Mouse (Mus musculus) testis, postnatal 14 days (tissue): ENCODE measurements at regions not wholly inside any gene's neighbourhood (a gene's known extent, or its start where the extent isn't known, plus 50 kb on each side); places are given as distances from the start of the nearest gene placed in this dataset.

Experiments used
- DNase-seq: peaks from one replicate; pipeline ENCODE4 v3.0.0; 2021; ENCODE audit warnings: low spot score

- no peak for DNase-seq
These were observed 202.8 kb downstream of the Gadd45g start for GRCm38 (mm10) chr13:52049249-52049648.

GRCm38 (mm10) chr13:52055741-52056140 lies 209.3 kb downstream of the Gadd45g start:
- no peak for DNase-seq

DNA sequence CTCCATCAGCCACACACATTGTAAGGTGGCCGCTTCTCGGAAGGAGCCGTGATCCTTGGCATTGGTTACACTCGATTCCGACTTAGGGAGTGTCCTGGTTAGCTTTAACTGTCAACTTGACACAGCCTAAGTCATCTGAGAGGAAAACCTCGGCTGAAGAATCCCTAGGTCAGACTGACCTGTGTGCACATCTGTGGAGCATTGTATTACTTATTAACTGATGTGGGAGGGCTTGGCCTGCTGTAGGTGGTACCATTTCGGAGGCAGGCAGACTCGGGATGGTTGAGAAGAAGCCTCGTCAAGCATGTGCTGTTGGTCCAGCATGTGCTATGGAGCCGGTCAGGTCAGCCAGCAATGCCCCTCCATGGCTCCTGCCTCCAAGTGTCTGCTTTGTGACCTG lies 211.0 kb downstream of the Gadd45g start:
- DNase-seq = no peak

GRCm38 (mm10) chr13:52059756-52060417 lies 213.4 kb downstream of the Gadd45g start:
- no peak for DNase-seq

DNA sequence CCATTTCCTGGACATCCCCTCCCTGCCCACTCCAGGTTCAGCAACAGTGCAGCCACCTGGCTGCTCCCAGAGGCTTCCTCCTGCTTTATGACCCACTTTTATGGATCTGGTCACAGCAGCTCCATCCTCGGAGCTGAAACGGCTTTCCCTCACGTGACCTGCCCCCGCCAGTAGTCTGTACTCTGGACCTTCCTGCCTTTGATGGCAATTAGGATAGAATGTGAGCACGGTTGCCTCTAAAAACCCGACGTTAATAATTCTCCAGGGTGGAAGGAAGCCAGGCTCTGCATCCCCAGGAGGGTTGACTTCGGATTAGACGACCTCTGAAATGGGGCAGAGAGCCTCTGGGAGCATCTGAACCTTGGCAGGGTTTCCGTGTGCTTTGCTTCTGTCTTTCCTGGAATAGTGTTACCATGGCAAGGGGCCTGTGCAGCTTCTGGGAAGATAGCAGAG lies 214.0 kb downstream of the Gadd45g start:
- peak; percentile 19 for DNase-seq

GRCm38 (mm10) chr13:52061454-52061853 lies 215.0 kb downstream of the Gadd45g start:
- DNase-seq = no peak

DNA sequence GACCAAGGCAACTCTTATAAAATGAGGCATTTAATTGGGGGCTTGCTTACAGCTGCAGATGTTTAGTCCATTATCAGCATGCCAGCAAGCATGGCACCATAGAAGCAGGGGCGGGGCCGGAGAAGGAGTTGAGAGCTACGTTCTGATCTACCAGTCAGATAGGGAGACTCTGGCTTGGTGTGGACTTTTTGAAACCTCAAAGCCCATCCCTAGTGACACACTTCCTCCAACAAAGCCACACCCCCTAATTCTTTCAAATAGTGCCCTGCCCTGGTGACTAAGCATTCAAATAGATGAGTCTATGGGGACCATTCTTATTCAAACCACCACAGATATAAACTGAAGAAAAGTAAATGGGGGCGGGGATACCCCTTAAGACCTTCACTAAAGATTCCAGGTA lies 215.4 kb downstream of the Gadd45g start:
- DNase-seq = no peak

DNA sequence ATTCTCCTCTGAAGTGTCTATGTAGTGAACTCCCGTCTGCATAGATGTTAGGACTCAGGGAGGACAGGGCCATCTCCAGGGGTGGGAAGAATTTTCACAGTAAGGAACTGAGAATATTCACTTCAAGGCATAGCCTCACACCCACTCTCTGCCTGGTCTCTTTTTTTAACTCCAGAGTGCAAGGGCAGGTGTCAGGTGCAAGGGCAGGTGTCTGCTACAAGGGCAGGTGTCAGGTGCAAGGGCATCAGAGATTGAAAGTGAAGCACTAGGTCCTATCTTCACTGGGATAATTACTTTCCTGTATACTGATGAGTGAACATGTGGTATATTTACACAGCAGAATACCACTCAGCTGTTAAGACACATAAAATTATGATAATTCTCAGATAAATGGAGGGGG lies 216.1 kb downstream of the Gadd45g start:
- DNase-seq = no peak

DNA sequence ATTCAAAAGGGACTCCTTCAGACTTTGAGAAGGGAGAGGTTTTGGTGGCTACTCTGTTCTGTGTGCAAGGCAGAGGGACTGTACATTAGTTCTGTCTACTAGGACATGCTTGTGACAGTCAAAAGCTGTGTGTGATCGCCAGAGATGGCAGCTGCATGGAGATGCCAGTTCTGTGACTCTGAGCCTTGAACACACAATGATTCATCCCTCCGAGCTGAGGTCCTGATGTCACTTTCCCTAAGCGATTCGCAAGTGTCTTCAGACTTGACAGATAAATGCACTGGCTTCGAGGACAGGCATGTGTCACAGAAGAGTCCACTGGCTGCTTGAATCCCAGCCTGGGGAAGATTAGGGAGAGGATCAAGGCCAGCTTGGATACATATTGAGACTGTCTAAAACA lies 218.8 kb downstream of the Gadd45g start:
- DNase-seq = no peak

- no peak for DNase-seq
These were observed 219.2 kb downstream of the Gadd45g start for GRCm38 (mm10) chr13:52065720-52066119.

GRCm38 (mm10) chr13:52067048-52067447 lies 220.6 kb downstream of the Gadd45g start:
- DNase-seq = no peak

- no peak for DNase-seq
These were observed 222.5 kb downstream of the Gadd45g start for GRCm38 (mm10) chr13:52068886-52069439.

DNA sequence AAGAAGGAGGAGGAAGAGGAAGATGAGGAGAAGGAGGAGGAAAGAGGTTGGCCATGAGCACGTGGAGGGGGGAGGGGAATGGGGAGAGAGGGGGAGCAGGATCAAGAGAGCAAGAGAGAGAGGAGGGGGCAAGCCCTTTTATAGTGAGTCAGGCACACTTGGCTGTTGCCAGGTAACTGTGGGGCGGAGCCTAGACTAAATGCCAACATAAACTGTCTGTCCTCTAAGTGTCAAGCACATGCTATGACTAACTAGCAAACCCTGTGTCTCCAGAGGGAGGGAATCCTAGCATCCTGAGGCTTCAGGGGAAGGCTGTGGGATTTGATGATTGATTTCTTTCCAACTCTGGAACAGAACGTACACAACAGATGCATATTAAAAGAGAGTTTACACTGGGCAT lies 223.2 kb downstream of the Gadd45g start:
- no peak for DNase-seq

DNA sequence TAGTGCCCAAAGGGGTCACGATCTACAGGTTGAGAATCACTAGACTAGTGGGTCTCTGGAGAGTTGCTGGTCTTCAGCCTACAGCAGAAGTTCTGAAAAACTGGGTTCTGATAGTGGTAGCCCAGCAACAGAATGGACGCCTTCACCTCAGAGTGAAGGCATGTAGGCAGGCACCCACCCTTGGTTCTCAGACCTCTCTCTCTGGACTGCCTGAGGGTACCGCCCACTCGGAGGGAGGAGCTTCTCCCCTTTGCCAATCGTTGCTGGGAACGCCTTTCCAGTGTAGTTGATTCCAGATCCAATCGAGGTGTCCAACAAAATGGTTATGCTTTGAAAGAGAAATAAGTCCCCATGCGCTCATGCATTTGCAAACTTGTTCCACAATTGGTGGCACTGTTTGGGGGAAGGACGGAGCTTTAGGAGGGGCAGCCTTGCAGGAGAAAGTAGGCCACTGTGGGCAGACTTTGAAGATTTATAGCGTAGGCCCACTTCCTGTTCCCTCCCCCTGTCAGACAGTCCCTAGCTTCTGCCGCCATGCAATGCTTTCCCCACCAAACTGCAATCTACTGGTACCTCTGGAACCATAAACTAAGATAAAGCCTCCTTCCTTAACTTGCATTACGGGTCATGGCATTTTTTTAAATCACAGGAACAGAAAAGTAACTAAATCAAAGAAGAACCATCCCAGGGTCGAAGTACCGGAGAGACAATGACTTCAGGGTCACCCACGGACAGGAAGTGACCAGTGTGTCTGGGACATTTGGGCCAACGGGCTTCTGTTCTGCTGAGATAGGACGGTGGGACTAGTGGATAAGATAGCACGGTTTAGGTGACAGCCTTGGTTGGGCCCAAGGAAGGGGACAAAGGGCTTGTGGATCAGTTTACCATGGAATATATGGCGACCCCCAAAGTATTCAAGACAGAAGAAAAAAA lies 224.5 kb downstream of the Gadd45g start:
- DNase-seq = peak; percentile 34

DNA sequence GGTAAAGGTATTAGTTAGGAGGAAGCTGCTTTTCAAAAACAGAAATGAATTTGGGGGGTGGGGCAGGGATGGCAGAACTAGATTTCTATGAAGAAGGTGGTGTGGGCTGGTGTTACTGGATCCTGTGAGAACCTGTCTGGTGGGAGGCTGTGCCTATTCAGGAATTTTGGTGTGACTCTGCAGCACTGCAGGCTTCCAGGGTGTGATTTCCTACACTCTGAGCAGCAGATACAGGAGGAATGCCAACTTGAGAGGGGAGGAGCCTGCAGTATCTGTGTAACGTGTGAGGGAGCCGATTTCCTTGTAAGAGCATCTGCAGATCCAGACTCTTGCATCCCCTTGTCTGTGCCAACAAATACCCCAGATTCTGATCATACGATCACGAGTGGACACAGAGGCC lies 231.1 kb downstream of the Gadd45g start:
- DNase-seq = no peak

DNA sequence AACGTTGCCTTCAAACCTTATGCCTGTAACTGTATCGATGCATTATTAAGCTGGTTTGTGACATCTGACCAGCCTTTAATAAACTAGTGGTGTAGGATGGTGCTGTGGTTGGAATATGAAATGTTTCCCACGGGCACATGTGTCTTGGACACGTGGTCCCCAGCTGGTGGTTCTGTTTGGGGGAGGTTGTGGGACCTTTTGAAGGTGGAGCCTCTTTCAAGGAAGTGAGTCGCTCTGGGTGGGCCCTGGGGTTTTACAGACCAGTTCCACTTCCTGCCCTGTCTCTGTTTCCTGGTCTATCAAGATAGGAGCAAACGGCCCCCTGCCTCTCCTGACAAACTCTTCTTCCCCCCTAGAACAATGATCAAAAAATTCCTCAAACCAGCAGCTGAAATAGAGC lies 232.1 kb downstream of the Gadd45g start:
- DNase-seq = no peak

DNA sequence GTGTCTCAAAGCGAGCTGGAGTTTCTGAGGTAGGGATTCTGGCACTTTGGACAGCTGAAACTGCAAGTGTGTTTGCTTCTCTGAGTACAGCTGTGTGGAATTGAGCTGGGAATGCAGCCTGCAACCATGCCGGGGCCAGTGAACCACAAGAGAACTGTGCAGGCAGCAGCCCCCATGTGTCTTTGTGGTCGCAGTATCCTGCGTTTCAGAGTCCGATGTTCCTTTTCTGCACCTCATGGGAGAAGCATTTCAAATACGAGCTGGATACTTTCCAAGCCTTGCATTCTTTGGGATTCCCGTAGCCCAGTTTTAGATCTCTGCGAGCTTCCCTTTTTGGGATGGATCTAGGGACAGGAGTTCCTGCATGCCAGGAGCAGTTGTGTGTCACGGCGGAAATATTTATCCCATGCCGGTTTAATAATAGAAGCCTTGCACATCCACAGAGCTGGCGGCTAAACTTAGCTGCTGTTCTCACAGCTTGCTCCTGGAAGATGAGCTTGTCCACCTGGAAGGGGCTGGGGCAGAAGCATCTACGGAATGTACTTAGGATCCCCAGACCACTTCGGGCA lies 233.3 kb downstream of the Gadd45g start:
- DNase-seq = no peak

- no peak for DNase-seq
These were observed 237.3 kb downstream of the Gadd45g start for GRCm38 (mm10) chr13:52083601-52084455.

GRCm38 (mm10) chr13:52085110-52085509 lies 238.6 kb downstream of the Gadd45g start:
- DNase-seq = no peak

- no peak for DNase-seq
These were observed 241.8 kb downstream of the Gadd45g start for GRCm38 (mm10) chr13:52088319-52088718.

DNA sequence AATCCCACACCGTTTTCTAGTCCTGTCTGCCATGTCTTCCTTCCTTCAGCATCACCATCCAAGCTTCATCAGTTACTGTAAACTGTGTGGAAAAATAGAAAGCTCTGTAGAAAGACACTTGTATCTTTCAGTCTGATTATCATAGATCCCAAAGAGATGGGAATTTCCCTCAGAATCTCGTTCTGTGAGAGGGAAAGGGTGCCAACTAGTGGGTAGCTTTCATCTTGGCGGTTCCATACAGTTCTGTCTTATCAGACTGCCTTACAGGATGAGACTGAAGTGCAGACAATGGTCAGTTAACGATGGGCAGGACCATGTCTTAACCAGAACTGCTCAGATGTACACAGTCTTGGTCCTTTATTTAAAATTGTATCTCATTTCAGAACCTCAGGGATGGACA lies 243.9 kb downstream of the Gadd45g start:
- no peak for DNase-seq

DNA sequence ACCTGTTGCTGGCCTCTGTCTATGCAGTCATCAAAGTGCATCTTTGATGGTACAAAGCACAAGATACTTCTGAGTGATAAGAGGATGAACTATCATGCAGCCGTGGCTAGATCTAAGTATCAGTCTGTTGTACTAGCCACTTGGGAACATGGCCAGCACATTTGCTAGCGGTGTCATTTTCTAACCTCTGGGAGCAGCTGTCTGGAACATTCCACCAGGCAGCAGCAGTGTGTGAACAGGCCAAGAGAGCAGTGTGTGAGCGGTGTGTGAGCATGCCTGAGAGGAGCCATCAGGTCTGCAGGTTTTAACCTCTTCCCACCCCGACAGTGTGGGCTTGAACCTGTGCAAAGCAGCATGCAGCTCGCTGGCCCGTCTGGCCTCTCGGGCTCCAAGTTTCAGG lies 248.3 kb downstream of the Gadd45g start:
- no peak for DNase-seq
